Mouse (Mus musculus): ENCODE results near the gene Chrnd.

Chrnd gene

DNA sequence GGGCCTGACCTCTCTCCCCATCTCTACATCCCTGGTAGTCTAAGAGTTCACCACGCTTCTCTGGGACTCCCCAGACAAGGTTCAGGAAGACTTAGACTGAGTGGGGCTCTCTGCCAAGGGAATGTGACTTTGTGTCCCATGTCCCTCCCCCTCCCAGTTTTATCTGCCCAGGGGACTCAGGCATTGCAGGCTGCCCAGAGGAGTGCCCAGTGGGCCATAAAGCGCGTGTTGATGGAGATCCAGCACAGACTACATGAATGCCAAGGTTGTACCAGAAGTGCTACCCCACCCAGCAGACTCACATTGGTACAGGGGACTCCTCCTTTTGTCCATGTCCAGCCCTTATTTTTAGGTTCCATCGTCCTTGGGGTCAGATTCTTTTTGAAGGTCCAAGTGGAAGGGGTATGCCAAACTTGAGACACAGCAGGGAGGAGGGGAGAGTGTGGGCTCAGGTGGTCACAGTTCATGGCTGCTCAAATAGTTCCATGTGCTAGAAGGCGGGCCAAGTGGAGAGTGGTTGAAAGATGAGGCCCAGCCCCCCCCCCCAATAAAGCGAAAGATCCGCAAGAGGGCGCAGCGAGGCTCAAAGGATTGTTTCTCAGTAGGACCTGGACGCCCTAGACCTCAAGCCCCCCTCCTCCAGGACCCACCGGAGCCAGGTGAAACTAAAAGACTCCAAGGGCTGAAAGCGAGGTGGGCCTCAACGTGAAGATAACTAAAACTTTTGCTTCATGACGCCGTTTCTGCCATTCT lies 6.2 kb upstream of the Chrnd start:
- DNase-seq (ENCODE audit: low read depth, low spot score) = no peak

DNA sequence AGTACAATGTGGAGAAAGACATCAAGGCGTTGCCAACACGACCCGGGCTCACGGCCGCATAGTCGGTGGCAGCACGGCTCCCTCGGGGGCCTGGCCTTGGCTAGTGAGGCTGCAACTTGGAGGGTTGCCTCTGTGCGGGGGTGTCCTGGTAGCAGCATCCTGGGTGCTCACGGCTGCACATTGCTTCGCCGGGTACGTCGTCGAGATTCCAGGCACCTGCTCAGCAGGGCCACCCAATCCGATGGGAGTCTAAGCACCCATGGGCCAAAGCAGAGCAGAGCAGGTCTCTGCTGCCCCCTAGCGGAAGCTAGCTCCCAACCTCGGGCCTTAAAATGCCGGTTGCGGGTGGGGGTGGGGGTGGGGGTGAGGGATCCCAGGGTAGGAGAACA lies 5.7 kb upstream of the Chrnd start:
- DNase-seq (ENCODE audit: low read depth, low spot score) = peak; percentile 19

DNA sequence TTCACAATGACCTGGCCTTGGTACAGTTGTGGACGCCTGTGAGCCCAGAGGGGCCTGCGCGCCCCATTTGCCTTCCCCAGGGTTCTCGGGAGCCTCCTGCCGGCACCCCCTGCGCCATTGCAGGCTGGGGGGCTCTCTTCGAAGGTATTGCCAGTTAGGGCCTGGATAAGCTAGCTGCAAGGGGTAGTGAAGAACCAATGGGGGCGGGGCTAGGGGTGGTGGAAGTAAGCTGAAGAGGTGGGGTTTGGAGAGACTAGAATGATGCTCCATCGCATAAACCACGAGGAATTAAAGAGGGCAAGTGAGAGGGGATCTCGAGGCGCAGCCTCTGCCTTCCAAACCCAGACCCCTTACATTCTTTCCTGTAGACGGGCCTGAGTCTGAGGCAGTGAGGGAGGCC lies 4.9 kb upstream of the Chrnd start:
- no peak for DNase-seq (ENCODE audit: low read depth, low spot score)

DNA sequence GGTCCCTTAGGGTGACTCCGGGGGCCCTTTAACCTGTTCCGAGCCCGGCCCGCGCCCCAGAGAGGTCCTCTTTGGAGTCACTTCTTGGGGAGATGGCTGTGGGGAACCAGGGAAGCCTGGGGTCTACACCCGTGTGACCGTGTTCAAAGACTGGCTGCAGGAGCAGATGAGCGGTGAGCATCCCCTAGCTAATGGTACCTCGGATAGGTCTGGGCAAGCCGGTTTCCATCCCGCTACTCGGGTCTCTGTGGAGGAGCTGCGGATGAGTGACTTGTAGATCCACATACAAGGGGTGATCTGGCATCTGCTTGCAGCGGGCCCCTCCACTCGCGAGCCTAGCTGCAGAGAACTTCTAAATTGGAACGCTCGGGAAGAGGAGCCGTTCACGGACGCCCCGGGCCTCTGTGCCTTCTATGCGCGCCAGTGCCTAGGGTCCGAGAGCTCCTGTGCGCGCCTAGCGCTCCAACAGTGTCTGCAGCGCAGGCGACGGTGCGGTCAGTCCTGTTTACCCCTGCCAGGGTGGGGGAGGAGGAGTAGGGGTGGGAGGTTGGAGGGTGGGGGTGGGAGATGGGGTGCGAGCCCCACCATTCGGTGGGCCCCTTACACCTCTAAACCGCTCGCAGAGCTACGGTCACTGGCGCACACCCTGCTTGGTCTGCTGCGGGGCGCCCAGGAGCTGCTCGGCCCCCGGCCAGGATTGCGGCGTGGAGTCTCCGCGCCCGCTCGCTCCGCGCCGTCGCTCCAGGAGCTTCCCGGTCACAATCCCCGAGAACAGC lies 4.0 kb upstream of the Chrnd start:
- no peak for DNase-seq (ENCODE audit: low read depth, low spot score)

DNA sequence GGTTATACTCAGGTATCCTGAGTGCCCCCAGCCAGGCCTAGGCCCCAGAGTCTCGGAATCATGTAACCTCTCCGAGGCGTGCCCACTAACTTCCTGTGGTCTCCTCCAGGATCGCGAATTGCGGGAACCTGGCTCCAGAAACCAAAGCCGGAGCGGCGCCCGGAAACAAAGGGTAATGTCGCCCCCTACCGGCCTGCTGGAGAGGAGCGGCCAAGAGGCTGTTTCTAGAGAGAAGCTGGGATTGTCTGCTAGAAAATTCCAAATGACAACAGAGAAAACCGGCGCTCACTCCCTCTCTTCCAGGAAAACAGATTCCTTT lies 3.4 kb upstream of the Chrnd start:
- DNase-seq (ENCODE audit: low read depth, low spot score) = peak; percentile 28

DNA sequence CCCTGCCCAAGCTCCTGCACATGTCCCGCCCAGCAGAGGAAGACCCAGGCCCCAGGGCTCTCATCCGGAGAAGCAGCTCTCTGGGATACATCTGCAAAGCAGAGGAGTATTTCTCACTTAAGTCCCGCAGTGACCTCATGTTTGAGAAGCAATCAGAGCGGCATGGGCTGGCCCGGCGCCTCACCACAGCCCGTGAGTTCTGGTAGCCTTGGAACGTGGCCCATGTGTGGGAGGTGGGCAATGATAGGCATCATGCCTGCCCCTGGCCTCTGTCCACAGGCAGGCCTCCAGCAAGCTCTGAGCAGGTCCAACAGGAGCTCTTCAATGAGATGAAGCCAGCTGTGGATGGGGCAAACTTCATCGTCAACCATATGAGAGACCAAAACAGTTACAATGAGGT lies 6.9 kb downstream of the Chrnd start:
- DNase-seq (ENCODE audit: low read depth, low spot score) = no peak

DNA sequence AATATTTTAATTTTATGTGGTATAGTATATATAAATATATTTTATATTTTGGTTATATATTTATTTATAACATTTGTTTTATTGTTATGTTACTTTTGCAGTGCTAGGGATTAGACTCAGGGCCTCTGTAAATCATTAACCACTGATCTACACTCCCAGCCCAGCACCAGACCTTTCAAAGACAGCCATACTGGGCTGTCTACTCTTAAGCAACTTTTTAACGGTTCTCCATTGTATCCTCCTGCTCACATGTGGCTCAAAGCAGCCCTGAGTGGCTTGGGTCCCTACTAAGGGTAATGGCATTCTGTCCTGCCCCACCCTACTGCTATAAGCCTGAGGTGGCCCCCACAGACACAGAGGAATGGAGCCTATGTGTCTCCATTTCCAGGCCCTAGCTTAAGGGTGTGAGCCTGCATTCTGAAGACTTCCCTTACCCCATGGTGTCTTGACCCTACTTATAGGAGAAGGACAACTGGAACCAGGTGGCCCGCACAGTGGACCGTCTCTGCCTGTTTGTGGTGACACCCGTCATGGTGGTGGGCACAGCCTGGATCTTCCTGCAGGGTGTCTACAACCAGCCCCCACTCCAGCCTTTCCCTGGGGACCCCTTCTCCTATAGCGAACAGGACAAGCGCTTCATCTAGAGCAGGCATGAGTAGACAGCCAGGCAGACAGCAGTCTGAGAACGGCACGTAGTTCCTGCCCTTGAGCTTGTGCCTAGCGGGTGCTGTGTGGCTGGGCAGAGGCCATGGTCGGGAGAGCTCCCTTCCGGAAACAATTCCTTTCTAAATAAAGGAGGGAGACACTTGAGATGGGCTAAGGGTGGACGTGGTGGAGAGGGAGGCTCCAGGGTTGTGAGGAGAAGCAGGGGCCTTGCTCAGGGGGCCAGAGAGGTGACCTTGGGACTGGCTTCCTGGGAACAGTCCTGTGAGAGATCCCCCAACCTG lies 8.0 kb downstream of the Chrnd start:
- no peak for DNase-seq (ENCODE audit: low read depth, low spot score)

DNA sequence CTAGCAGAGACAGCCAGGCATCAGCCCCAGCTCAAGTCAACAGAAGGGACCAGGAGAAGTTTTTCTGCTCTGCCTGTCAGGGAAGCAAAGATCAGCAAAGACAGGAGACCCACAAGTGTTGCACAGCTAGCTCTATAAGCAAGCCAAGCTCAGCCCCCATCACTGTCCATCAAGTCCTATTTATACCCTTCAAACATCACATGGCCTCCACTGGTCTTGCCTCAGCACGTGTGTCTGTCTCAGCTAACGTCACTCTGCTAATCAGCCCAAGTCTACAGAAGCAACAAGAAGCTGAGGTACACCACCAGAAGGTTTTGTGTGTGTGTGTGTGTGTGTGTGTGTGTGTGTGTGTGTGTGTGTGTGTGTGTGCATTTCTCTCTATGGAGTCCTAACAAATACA lies 10.4 kb downstream of the Chrnd start:
- no peak for DNase-seq (ENCODE audit: low read depth, low spot score)

DNA sequence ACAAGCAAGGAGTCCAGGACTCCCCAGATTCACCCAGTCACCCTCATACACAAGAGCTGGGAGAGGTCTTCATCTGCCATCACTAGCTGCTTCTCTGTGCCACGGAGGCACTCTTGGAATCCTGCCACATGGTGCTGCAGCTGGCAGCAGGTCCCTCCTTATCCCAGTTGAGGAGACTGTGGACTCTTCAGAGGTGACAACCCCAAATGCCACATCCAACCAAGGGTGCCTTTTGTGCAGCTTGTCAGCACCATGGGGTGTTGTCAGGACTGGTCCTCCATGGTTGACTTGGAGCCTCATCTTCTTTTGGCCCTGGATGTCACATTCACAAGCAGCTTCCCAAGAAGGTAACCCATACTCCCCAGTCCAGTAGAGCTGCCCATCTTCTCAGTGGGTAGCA lies 11.4 kb downstream of the Chrnd start:
- no peak for DNase-seq (ENCODE audit: low read depth, low spot score)

DNA sequence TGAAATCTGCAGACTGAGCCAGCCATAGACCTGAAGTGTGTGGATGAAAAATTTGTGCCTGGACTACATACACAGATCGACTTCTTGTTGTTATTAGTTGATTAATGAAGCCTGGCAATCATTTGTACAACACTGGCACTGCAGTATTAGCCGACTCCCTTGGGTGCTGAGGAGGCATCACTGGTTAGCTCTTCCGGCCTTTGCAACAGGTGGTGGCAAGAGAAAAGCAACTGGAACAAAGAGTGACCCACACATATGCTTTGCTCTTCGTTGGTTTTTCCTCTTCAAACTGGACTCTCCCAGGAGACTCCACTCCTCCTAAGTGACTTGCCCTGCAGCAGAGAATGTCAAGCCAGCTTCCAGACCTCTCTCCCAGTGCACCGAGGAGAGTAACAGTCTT lies 13.4 kb downstream of the Chrnd start:
- no peak for DNase-seq (ENCODE audit: low read depth, low spot score)

DNA sequence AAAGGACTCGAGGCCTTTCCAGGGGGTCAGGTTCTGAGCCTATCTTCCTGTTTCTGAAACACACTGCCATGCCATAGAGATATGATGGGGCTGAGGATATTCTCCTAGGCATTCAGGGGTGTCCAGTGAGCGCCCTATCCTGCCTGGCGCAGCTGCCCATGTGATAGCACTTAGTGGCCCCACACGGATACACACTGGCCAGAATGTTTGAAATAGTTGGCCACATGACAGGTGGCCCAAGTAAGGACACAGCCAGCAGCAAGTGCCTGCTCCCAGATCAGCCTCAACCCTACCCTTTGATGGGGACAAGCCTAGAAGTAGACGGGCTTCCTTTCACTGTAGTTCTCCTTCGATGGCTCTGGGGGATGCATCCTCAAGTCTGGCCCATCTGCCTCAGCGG lies 14.1 kb downstream of the Chrnd start, which contains the start of gene Chrng:
TSS of gene Chrng (plus strand) at position 193 of the 400 bp plus-strand sequence.
- no peak for DNase-seq (ENCODE audit: low read depth, low spot score)

DNA sequence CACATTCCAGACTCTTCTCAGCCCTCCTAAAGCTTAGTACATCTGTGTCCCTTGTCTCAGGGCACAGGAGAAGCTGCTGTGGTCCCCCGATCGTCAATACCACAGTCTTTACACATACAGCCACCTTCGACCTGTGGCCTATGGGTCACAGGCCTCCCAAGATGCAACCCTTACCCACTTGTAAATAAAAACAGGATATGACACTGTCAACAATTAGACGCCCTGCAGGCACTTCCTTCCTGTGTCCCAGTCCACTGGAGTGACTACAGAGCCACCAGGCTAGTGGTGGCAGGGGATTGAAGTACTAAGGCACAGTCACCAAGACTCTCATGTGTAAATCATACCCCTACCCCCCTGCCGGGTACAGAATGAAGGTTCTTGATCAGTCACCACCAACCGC lies 14.6 kb downstream of the Chrnd start:
- no peak for DNase-seq (ENCODE audit: low read depth, low spot score)

DNA sequence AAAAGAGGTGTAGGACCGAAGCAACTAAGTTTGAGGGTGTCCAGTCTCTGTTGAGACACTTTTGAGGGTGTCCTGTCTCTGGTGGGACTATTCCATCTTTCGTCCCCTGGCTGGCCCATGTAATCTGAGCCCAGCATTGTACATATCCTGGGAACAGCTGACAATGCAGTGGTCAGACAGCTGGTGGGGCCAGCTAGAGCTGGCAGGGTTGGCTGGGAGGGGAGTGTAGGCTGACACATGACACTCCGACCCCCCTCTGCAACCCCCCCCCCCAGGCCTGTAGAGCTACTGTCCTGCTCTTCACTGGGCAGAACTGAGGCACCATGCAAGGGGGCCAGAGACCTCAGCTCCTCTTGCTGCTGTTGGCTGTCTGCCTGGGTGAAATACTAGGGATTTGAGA lies 15.1 kb downstream of the Chrnd start:
- no peak for DNase-seq (ENCODE audit: low read depth, low spot score)

DNA sequence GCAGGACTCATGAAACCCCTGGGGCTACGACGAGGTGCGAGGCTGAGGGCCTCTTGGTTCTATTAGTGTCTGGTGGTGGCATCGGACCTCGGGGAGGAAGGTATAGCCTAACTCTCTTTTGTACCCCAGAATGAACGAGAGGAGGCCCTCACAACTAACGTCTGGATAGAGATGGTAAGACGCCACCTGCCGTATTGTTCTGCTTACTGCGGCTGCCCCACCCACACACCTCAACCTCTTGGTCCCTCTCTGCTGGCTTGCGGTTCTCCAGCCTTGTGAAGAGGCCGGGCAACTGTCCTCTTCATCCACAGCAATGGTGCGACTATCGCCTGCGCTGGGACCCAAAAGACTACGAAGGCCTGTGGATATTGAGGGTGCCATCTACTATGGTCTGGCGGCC lies 15.9 kb downstream of the Chrnd start:
- no peak for DNase-seq (ENCODE audit: low read depth, low spot score)

DNA sequence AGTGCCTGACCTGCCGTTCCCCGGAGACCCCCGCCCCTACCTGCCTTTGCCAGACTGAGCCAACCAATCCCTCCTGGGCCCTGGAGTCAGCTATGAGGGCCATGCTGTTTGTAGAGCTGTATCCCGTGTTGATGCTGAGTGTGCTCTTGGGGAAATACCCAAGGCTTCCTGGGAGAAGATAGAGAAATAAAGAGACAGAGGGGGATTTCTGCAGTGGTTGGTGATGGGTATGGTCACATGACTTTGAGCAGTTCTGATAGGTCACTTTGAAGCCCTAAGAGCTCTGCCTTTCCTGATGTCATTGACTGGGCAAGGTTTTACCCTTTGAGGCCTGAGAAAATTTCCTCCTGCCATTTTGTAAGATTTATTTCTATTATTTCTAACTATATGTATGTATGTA lies 21.0 kb downstream of the Chrnd start:
- no peak for DNase-seq (ENCODE audit: low read depth, low spot score)

DNA sequence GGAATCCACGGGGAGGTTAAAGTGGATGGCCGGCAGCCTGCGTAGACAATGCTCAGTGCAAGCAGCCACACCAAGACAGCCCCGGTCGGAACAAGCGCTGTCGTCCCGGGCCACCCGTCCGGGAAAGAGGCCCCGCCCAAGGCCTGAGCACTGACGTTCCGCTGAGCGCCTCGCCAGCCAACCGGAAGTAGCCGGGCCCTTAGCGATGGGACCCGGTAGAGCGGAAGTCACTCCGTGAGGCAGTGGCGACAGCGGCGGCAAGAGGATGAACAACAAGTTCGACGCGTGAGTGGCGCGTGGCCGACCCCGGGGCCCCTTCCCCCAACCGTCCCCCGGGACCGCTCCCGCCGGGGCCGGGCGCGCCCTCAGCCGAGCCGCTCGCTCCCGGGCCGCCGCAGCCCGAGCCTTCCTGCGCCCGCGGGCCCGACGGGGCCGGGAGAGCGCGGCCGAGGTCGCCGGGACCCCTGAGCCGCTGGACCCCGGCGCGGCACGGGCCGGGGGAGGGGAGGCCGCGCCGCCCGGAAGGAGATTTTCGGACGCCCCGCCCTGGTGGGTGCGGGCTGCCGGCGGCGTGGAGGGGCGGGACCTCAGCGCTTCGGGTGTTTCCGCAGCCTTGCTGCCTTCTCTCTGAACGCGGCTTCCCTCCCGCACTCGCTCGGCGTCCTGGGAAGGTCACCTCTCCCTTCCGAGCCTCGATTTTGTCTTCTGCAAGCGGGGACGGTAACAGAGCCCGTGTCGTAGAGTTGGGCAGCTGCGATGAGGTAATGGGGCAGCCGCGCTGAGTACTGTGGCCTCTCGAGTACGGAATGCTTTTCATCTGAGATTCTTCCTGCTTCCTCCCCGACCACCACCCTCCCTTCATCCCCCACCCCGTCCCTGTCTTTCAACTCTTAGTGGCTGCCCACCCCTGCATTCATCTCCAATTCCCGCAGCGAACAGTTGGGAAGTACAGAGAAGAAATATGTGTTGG lies 23.6 kb downstream of the Chrnd start, which contains the start of gene Eif4e2:
TSS of gene Eif4e2 (plus strand) at position 180 of the 970 bp plus-strand sequence.
- DNase-seq (ENCODE audit: low read depth, low spot score) = peak; percentile 90

DNA sequence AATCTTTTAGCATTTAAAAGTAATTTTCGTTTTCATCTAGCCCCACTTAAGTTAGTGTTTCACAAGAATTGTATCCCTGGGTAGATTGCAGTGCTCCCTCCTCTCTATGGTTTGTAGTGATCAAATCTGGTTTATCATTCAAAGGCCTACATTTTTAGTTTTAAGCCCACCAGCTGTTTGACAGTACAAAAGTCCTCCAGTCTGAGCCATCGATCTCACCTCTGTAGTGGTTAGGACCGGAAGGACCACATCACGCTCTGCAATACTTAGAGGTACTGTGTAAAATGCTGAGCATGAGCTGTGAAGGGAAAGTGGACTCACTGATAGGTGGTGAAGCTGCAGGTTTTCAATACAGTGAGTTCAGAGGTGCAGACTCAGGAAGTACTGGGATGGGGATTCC lies 24.3 kb downstream of the Chrnd start:
- DNase-seq (ENCODE audit: low read depth, low spot score) = no peak

DNA sequence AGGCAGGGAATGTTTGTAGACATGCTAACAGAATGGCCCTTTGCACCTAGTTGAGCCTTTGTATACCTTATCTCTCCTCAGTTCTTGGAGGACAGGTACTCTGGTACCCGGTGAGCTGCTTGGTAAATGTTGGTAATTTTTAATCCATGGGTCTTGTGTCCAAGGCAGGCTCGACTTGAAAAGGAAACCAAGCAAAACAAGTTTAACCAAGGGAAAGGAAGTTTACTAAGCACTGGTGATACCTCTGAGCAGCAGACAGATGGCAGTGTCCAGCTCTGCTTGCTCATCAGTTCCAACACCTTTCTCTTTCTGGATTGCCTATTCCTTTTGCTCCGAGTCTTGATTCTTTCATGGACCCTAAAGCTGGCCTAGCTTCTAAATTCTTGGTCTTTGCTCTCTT lies 27.5 kb downstream of the Chrnd start:
- DNase-seq (ENCODE audit: low read depth, low spot score) = no peak

DNA sequence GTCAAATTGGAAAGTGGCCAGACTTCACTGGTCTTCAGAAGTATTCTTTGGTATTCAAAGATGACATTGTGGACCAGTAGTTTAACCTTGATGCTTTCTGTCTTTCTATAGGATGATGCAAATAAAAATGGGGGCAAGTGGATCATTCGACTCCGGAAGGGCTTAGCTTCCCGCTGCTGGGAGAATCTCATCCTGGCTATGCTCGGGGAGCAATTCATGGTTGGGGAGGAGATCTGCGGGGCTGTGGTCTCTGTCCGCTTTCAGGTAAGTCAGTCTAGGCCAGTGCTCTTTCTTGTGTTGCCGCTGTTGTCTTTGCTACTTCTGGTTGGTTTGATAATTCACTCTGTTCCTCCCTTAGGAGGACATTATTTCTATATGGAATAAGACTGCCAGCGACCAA lies 35.3 kb downstream of the Chrnd start:
- no peak for DNase-seq (ENCODE audit: low read depth, low spot score)

DNA sequence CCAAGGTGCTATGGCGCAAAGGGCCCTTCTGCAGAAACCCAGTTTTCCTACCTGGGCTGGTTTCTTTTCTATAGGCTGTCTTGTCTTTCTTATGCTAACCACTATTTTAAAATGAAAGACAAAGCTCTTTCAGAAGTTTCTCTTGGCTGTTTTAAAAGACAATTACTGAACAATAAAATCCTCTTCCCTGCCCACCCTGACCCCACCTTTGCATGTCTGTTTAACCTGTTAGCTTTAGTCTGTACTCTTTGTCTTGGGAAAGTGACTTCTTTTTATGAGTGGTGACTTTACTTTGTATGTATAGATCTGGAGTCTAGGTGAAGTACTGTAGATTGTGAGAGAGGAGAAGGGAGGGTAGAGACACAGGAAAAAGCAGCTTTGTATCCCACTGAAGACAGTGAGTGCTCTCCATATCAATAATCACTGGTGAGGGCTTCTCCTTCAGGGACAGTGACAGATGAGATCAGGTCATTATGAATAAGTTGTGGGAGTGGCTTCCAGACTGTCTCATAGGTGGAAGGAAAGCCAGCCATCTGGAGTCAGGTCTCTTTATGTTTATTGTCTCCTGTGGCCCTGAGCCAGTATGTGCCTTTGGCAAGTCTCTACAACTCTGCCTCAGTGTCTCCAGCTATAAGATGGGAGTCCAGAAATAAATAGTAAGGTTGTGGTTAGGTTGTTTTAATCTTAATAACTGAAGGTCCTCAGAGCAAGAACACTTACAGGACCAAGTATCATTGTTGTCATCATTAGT lies 36.2 kb downstream of the Chrnd start:
- DNase-seq (ENCODE audit: low read depth, low spot score) = no peak
